Mouse (Mus musculus) MN1 (cell line): ENCODE measurements at regions not wholly inside any gene's neighbourhood (a gene's known extent, or its start where the extent isn't known, plus 50 kb on each side); places are given as distances from the start of the nearest gene placed in this dataset.

Experiments
- DNase-seq: peaks from one replicate; pipeline ENCODE4 v3.0.0-alpha.2; 2016; ENCODE audit warnings: low spot score

DNA sequence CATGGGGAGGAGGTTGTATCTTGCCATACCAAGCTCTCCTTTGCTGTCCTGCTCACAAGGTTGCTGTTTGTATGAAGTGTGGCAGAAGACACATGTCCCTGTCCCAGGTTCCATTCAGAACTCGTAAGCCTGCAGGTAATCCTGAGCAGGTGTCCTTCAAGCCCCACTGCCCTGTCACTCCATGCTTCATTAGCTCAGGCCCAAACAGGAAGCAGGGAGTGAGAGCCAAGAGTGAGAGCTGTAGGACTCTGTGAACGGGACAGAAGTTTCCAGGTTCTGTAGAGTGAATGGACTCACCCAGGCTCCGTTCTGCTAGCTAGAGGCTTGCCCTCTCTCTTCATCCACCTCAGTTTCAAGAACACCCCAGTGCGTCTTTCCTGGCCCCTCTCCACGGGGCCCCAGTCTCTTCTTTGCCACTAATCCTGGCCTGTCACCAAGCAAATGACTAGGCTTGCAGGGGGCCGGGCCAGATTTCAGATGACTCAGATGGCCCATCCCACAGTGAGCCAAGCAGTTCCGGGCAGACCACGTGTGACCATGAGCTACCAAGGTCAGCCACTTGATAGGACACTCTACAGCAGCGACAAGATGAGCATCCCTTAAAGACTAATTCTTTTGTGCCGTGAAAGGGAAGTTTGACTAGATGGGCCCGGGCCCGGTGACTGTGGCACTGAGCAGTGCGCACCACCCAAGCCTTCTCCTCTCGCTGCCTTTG is 54.4 kb upstream of the Ubr2 start:
- DNase-seq = peak; percentile 59

DNA sequence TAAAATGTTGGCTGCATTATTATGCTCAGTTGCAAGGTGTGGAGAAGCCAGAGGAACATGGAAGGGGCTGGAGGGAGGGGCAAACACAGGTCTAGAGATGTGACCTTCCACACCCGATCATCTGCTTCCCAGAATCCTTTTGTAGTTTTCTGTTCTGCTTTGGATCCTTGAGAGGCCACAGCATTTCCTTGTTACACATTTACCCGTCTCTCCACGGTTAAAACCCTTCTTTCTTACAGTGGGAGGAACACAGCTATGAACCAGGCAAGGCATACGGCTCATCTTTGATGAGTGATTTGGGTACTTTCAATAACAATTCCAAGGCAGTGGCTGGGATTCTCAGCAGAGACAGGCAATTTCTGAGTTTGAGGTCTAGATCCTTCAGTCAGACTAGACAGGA is 53.6 kb upstream of the Ubr2 start:
- no peak for DNase-seq

DNA sequence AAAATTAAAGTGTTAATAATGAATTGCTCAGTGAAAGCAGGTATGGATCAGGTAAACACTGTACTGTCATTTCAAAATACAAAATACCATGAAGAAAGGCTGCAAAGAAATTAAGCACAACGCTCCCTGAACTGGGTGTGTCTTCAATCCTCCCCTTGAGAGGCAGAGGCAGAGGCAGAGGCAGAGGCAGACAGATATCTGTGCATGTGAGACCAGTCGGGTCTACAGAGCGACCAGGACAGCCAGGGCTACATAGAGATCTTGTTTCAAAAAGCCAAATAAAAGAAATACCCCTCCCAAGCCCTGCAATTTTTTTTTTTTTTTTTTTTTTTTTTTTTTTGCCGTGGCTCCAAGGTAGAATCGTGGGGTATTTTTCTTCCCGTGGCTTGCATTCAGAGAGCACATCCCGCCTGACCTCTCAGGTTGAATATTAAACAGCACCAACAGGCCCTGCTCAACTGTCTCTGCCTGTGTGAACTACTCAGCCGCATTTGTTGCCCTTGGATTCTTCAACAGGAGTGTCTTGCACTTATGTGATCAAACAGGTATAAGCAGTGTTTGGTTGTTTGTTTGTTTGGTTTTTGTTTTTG is 50.8 kb upstream of the Ubr2 start:
- no peak for DNase-seq
